Mouse (Mus musculus): ENCODE data around the gene Ap4s1. TPM values are rescaled to one million over a fixed set of nuclear protein-coding genes. Genes with fewer than 3 reads are reported as not detected.

Gene Ap4s1
- total RNA-seq, 2 experiments from 2014 or later = 51.9 to 55.4 TPM

GRCm38 (mm10) chr12:51747348-51747747, 56.5 kb downstream of the Ap4s1 start:
- intact Hi-C loops (cut with DNase I) = loop anchor here (10.0 kb wide), 1 partner anchor 343 kb away; no protein-coding TSS in a partner anchor
- DNase-seq (ENCODE audit: low spot score in 2 of 2) = no peak

DNA sequence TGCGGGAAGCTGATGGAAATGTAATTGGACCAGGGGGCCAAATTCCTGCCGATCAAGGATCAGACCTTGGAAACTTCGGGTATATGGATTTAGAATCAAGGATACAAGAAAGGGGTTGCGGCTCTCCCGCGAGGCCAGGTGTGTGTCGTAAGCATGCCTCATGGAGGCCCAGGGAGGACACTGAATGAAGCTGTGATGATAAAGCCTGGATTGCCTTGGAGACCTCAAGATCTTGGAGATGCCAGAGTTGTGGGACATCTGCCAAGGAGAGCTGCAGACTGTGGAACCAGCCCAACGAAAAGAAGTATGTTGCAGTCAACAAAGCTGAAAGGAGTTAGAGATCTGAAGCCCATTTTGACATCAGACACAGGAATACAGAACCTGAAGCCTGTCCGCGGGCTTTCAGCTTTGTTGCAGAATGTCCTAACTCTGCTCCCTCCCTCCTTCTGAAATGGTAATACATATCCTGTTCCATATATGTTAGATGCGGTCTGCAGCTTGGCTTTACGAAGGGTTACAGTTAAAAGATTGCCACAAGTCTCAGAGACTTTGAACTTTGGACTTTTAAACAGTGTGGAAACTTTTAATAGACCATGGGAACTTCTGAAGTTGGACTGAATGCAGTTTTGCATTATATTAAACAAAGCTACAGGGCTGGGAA, 65.2 kb downstream of the Ap4s1 start:
- DNase-seq (ENCODE audit: low spot score in 2 of 2) = no peak
- intact Hi-C loops (cut with DNase I) = no loop called here

DNA sequence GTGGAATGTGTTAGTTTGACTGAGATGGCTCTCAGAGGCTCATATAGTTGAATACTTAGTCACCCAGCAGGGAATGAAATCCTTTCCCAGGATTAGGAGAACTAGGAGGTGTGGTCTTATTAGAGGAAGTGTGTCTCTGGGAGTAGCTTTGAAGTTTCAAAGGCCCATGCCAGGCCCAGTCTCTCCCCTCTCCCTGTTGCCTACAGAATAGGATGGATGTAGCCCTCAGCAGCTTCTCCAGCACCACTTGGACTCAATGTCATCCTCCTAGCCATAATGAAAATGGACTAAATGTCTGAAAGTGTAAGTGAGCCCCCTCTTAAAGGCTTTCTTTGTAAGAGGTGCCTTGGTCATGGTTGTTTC, 65.7 kb downstream of the Ap4s1 start:
- DNase-seq (ENCODE audit: low spot score in 2 of 2) = no peak
- intact Hi-C loops (cut with DNase I) = no loop called here

DNA sequence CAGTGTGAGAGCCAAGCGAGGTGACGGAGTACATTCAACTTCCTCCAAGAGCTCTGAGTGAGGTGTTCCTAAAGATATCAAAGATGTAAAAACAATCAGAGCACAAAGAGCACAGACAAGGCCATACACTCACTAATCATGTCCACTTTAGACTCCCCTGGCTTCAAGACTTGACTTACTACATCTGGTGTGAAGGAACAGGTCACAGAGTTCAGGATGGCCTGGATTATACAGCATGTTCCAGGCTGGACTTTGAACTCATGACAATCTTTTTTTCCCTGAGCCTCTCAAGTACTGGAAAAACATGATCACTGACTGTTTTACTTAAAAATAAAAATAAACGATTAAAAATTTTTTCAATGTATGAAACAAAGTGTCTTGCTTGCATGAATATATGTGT, 68.5 kb downstream of the Ap4s1 start:
- DNase-seq (ENCODE audit: low spot score in 2 of 2) = no peak
- intact Hi-C loops (cut with DNase I) = no loop called here

GRCm38 (mm10) chr12:51767454-51767853, 76.6 kb downstream of the Ap4s1 start:
- DNase-seq (ENCODE audit: low spot score in 2 of 2) = no peak
- intact Hi-C loops (cut with DNase I) = no loop called here

GRCm38 (mm10) chr12:51768702-51769101, 77.9 kb downstream of the Ap4s1 start:
- intact Hi-C loops (cut with DNase I) = no loop called here

GRCm38 (mm10) chr12:51784842-51785241, 94.0 kb downstream of the Ap4s1 start:
- no peak for DNase-seq (ENCODE audit: low spot score in 2 of 2)
- intact Hi-C loops (cut with DNase I) = no loop called here

More at GRCm38 (mm10) chr12:51768702-51769101, 77.9 kb downstream of the Ap4s1 start:
- DNase-seq (ENCODE audit: low spot score in 2 of 2) = no peak

Other genes starting within 250 kb of the Ap4s1 start
- 10 to 100 TPM; 28.6 to 31.2 TPM for gene Coch, start 97.7 kb upstream of the Ap4s1 start, total RNA-seq (2021)
- 10 to 100 TPM; 85.6 to 87.7 TPM for gene Strn3, start 864 bp downstream of the Ap4s1 start, total RNA-seq (2021)
- 10 to 100 TPM; 83.3 to 86.5 TPM for gene Hectd1, start 138.5 kb downstream of the Ap4s1 start, total RNA-seq (2021)

All from left cerebral cortex, postnatal 25 days (tissue).